Mouse (Mus musculus): ENCODE measurements around the gene Top3b.

Top3b gene

DNA sequence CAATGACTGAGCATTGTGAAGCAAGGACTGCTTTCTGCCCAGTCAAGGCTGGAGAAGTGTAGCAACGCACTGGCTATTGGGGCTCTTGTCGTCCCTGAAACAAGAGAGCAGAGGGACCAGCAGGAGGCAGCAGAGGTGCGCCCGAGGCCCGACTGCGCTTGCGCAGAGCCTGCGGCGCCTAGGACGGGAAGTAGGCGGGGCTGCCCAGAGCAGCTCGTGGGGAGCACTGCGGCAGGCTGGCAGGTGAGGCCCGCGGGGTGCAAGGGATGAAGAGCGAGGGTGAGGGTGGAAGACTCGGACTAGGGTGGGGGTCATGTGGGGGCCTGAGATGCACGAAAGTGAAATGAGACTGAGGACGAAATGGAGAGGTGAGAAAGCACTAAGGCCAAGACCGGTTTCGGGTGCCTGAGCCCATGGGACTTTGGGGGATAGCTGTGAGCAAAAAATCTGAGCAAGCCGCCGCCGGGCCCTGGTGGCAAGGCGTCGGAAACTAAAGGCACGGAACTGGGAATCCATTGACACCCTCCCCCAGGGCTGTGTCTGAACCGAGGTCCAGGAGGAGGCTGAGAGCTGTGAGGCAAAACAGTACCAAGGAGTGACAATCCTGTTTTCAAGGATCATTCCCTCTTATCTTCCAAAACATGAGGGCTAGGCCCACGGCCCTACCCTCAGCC is 26.0 kb downstream of the Top3b start, which contains the start of gene Ppm1f:
Ppm1f (plus strand) TSS at position 88 of the 674 bp plus-strand sequence.
- peak; percentile 97 for DNase-seq (ENCODE audit: low read depth, low spot score)

DNA sequence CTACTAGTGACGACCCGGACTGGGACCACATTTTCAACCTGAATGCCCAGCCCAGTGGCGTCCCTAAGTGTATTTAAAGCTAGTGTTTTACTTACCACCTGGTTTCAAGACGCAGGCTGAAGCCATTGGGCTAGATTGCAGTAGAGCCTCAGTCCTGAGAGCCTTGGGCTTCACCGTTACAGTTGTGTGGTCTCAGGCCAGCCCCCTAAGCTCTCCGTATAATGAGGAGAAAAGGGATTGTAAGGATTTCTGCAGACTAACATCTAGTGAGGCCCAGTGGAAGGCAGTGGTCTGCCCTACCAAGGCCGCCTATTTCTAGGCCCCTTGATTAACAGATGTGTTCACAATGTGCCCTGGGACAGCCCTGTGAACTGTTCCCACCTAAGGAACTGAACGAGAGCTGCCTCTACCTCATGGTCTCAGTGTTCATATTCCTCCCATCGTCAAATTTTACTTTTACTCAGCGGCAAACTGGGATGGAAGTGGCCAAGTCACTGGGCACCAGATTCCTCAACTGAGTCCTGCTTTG is 26.6 kb downstream of the Top3b start:
- DNase-seq (ENCODE audit: low read depth, low spot score), result peak; percentile 60

DNA sequence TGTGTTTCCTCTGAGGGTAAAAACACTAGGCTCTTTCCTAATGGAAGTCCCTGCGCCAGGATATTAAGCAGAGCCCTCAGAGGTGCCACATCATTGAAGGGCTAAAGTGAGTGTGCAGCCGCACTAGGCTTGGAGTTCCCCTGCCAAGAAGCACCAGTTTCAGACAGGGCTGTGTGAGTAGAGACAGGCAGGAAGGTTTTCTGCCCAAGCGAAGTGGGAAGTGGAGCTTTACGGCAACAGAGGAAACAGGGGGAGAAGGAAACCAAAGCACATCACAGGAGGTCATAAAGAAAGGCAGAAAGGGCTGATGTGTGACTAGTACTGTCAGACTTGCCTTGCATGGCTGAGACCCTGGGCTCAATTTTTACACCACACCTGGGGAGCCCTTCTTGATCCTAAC is 31.8 kb downstream of the Top3b start:
- DNase-seq (ENCODE audit: low read depth, low spot score), result no peak

DNA sequence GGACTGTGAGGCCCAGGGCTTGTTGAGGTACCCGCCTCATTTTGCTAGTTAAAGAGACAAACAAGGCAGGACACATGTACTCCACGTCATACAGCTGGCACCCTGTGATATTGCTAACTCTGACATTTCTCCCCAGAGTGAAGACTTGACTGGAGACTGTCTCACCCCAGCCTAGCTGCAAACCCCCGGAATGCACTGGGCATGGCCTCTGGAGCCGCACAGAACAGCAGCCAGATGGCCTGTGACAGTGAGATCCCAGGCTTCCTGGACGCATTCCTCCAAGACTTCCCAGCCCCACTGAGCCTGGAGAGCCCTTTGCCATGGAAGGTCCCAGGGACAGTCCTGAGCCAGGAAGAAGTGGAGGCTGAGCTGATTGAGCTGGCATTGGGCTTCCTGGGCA is 32.7 kb downstream of the Top3b start:
- no peak for DNase-seq (ENCODE audit: low read depth, low spot score)

DNA sequence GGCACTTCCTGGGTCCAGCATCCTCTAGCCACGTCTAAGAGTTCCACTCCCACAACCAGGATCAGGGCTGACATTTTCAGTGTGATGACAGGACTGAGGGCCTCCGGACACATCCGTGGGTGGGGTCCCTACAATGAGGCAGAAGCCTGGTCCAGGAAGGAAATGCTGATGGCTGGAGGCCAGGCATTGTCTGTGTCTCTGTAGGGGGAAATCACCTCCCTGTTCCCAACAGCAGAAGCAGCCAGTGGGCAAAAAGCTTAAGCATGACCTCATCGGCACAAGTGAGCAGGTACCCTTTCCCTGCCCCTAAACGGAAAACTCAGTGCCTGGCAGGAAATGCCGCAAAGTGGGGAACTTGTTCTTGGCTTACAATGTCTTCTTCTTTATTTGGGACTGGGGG is 37.3 kb downstream of the Top3b start:
- DNase-seq (ENCODE audit: low read depth, low spot score), result no peak

DNA sequence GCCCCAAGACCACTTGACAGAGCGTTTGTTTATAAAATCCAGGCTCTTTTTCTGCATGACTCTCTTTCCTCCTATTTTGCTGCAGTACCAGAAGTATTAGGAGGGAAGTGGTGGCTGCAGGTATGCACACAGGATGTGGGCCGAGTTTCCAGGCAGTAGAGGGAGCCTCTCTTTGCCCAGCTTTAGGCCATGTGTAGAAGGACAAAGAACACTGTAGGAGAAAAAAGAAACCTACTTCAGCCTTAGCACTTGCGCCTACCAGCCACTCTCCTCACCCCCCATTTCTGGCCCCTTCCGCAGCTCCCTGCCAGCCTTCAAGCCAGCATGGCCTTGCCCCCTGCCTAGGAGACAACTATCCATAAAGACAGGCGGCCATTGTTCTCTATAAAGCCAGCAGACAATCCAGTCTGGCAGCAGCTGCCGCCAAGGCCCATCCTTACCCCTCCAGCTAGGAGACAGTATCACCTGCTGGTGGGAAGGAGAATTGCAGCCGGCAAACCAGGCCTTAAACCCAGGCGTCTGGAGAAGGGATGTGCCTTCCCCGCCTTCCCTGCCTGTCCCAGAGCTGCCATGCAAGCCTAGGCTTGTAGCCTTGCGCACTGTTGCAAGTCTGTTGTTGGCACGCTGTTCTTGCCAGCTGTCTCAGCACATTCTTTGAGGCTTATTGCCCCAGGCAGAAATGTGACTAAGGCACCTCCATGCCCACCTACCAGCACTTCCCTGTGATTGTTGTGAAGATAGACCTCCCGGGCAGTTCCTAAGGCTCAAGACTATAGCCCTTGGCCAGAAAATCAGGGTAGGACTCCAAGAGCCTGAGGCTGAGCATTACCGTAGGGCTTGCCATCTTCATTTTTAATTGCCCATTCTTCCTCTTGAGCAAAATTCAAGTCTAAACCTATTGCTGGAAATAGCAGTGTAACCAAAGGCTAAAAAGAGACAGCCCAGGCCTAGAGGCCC is 41.4 kb downstream of the Top3b start:
- peak; percentile 66 for DNase-seq (ENCODE audit: low read depth, low spot score)

DNA sequence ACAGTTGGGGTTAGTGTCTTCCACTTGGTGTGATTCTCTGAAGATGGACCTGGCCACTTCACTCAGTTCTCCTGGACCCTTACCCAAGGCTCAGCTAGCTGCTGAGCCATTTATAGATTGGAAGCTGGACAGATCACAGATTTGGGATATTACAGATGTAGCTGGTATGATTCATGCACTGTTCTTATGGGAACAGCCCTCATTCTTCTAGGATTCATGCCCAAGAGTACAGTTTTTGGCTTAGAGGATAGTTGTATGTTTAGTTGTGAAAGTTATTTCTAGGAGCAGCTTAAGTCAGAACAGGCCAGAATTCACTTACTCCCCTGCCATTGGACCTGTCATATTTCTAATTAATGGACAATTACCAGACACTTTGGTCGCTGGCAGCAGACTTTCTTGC is 42.9 kb downstream of the Top3b start:
- DNase-seq (ENCODE audit: low read depth, low spot score), result no peak

DNA sequence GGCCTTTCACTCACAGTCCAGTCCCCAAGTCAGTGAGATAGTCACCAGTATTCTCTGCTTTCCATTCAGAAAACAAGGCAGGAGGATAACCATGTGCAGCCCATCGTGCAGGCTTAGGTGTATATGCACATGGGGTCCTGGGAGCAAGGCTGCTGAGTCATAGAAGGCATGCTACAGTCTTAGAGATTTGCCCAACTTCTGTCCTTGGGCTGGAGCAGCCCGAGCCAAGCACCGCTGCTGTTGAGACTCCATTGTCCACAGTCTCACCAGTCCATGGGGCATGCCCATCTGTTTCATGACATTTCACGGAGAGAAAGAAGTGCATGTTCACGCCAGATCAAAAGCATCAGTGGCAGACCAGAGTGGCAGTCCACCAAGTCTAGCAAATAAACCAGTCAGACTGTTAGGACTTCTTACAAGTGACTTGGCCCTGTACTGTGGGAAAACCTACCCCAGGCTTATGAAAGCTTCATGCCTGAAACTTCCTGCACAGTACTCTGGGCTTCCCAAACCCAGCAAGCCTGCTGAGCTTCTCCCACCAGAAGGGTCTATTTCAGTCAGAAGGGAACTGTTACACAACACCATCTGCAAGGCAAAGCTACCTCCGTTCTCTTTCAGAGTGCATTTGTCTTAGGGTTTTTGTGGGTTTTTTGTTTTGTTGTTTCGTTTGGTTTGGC is 48.0 kb downstream of the Top3b start:
- no peak for DNase-seq (ENCODE audit: low read depth, low spot score)

DNA sequence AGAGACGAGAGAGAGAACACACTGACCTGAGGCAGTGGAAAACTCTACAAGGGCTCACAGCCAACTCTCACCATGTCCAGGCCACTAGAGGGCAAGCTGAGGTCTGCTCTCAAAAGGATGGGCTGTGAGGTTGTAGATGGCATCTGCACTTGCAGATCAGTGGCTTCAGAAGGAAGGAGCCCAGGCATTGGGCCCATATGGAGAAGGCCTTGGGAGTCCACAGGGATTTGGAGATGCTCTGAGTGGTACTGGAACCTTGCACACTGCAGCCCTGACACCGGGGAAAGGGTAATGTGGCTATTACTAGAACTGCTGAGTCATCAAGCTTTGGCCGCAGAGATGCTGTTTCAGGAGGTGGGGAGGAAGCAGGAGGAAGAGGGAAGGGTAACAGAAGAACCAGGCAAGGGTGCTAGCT is 50.5 kb downstream of the Top3b start:
- DNase-seq (ENCODE audit: low read depth, low spot score), result peak; percentile 40

DNA sequence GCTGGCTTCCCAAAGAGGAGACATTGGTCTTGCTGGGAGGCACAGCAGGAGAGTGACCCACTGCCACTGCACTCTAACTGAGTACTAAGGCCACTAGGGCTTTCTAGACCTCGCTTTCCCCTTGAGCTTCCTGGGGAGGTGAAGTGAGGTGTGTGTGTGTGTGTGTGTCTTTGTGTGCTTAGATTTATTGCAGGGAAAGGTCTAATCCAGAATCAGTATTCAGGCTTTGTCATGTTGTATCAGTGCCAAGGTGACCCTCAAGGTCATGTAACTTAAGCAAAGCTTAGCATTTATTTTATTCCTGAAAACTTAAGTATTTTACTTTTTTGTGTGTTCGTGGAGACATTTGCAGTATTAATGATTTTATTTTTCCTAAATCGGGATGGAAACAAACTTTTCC is 53.9 kb downstream of the Top3b start:
- no peak for DNase-seq (ENCODE audit: low read depth, low spot score)

DNA sequence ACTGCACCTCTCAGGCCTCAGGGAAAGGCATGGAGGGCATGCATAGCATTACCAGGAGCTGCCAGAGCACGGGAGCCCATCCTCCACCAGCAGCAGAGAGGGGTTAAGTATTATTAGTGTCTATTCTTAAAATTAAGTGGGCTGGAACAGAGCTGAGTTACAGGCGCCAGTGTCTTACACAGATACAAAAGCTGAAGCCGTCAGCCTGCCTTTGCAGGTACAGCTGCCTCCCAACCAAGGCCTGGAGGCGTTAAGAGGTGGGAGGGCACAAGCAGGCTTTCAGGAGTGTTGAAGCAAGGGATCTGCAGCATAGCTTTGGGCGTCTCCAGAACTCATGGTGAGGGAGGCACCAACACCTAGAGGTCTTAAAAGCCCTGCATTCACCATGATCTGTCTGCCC is 56.0 kb downstream of the Top3b start:
- DNase-seq (ENCODE audit: low read depth, low spot score), result no peak

DNA sequence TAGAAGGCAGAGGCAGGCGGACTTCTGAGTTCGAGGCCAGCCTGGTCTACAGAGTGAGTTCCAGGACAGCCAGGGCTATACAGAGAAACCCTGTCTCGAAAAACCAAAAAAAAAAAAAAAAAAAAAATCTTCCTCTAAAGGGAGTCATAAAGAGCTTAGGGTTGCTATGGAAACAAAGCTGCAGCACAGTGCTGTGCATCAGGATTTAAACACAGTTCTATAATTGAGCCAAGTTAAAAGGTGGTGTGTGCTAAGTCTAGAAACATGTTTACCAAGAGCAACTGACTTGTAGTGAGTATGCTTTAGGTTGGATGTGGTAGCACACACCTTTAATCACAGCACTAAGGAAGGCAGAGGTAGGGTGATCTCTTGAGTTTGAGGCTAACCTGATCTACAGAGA is 58.4 kb downstream of the Top3b start:
- peak; percentile 9 for DNase-seq (ENCODE audit: low read depth, low spot score)

DNA sequence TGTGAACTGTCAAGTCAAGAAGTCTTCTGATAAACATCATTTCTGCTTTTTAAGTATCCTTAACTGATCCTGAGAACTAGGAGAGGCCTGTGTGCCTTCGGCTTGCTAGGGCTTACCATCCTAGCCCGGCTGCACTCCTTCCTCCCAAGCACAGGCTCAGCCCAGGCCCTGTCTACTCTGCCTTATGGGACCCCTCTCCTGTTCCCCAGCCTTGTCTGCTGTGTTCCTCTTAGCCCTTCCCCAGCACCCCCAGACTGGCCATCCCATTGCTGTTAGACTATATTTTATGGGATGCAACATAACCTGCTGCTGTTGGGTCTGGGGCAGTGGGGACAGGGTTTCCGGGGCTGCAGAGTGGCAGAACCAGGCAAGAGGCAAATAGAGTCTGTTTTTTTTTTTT is 59.8 kb downstream of the Top3b start:
- peak; percentile 9 for DNase-seq (ENCODE audit: low read depth, low spot score)

DNA sequence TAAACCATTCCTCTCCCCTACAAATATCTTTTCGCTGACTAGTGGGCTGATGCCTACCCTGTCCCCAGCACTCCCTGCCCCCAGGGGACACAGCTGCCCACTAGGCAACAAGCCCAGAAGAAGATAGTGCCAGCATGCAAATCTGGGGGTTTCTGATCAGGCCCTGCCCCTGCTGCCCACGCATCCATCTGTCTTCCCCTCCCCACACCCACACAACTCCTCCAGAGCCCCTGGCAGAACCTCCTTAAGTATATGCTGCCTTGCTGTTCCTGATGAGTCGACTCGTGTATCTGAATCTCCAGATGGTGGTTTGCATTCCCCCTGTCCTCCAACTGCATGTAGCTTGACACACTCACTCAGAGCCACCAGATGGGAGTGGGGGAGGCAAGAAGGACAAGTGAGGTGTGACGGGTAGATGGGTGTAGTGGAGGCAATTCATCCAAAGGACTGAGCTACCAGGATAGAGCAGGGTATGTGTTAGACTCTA is 60.3 kb downstream of the Top3b start:
- peak; percentile 56 for DNase-seq (ENCODE audit: low read depth, low spot score)

DNA sequence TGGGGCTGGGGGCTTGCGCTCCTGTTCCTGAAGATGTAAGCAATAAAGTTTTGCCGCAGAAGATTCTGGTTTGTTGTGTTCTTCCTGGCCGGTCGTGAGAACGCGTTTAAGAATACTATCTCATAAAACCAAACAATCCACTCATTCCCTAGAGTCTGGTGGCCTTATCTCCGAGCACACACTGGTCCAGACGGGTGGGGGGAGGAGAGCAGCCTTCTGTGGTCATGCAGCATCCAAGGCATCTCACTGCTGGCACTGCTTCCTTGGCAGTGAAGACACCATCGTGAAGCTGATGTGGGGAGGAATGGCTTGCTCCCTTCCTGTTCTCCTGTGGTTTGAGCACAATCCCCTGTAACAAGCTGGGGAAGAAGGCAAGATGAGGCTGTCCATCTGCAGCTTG is 69.0 kb downstream of the Top3b start:
- no peak for DNase-seq (ENCODE audit: low read depth, low spot score)

DNA sequence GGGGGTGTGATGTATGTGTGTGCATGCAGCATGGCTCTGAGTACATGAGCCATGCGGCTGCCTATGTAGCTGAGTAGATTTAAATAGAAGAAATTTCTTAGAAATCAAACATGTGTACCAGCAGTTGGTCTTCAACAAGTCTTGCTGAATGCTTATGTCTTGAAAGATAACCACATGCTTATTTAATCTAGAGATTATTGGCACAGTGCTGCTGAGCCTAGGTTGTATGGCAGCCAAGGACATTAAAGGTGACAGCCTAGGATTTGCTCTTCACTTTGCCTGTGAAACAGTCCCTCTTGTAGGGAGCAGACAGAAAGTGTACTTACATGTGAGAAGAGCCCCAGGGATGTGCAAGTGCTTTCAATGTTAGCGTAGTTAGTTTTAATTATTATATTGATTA is 70.5 kb downstream of the Top3b start:
- no peak for DNase-seq (ENCODE audit: low read depth, low spot score)
